Mouse (Mus musculus) embryonic facial prominence, embryonic 10.5 days (tissue): ENCODE data around the gene Gm43638. TPM values are rescaled to one million over a fixed set of nuclear protein-coding genes. Genes with fewer than 3 reads are reported as not detected.
"Not testable (repeated sequence)": the region's sequence is repeated elsewhere in the genome, so short reads cannot be mapped to it uniquely, and the experiment has no call there.

Experiments
- DNase-seq: peaks from one replicate; pipeline ENCODE4 v3.0.0-alpha.2; 2017; ENCODE audit warnings: low spot score
- H3K27ac ChIP-seq: fragments of 300-500 bp; sonication (generic); replicated peaks from 2 replicates; pipeline ENCODE4 v1.5.1; 2016; ENCODE audit warnings: mild to moderate bottlenecking
- H3K27me3 ChIP-seq: fragments of 300-500 bp; sonication (generic); replicated peaks from 2 replicates; pipeline ENCODE4 v1.6.1; 2016; ENCODE audit warnings: low read depth, mild to moderate bottlenecking; ENCODE audit not compliant: poor library complexity, severe bottlenecking
- H3K36me3 ChIP-seq: fragments of 300-500 bp; sonication (generic); replicated peaks from 2 replicates; pipeline ENCODE4 v1.6.1; 2016; ENCODE audit warnings: mild to moderate bottlenecking, moderate library complexity
- H3K4me1 ChIP-seq: fragments of 300-500 bp; sonication (generic); 2 replicates; pipeline ENCODE4 v1.6.1; 2016
- H3K4me3 ChIP-seq: fragments of 300-500 bp; sonication (generic); 2 replicates; pipeline ENCODE4 v1.5.1; 2016; ENCODE audit warnings: mild to moderate bottlenecking, moderate library complexity
- H3K9me3 ChIP-seq: fragments of 300-500 bp; sonication (generic); 2 replicates; pipeline ENCODE4 v1.6.1; 2016; ENCODE audit warnings: mild to moderate bottlenecking
- WGBS: fragments of 180-500 bp; shearing (Covaris S2); methylation state at CpG from one replicate; pipeline ENCODE4 v1.1.7; 2016; 5-methylcytosine and 5-hydroxymethylcytosine counted together
- polyA plus RNA-seq: library from polyadenylated mRNA; unstranded; fragments of >200 nt; fragmentation: Nextera tagmentation; extraction: Ambion mirVana; gene quantifications from 2 replicates; pipeline ENCODE4 v1.2.1, GENCODE M21; 2016

Gm43638 gene
- not detected in 2 replicates for polyA plus RNA-seq

DNA sequence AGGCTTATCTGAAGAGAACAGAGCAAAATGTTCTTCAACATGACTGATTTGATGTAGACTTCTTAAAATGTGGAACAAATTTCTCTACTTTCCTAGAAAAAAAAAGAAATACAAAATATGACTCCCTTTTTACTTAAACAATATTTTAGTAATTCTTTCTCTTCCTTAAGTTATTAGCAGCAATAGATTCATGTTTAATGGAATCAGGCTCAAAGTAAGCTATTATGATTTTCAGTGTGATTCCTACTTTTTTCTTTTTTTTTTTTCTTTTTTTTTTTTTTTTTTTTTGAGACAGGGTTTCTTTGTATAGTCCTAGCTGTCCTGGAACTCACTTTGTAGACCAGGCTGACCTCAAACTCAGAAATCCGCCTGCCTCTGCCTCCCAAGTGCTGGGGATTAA is at the start of gene Gm43638:
TSS of gene Gm43638 (minus strand) at position 101 of the 400 bp plus-strand sequence.
- H3K9me3 ChIP-seq, DNase-seq, H3K4me3 ChIP-seq, H3K4me1 ChIP-seq, H3K27ac ChIP-seq, H3K36me3 ChIP-seq, H3K27me3 ChIP-seq: not testable (repeated sequence)
- 79% methylated on average over 1 of the region's 1 CpGs for WGBS

GRCm38 (mm10) chr5:87535994-87536644 is 49.5 kb upstream of the Gm43638 start:
- Histone ChIP-seq H3K9me3 (no peaks in the 10 kb centered on the region), H3K36me3 (no peaks in the 10 kb centered on the region), H3K27ac (no peak overlapping the region), H3K27me3 (no peaks in the 10 kb centered on the region), H3K4me1 (no peaks in the 10 kb centered on the region), H3K4me3 (no peak overlapping the region)
- WGBS: 62% methylated on average over 4 of the region's 4 CpGs
- no peak for DNase-seq

DNA sequence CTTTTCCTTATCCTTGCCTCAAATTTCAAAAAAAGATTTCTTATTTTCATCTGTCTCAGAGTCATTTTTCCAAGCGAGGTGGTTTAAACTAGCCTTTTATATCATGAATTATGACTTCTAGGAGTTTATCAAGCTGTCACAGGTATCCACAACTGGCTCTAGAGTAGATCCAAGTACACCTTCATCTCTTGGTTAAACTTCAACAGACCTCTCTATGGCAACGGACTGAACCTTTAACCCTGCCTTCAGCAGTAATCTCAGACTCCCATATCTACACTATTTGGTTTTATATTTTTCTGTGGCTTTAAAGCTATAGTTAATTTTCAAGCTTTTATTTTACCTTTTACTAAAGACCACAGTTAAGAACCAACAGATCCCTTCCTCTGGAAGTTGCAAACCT is 45.7 kb upstream of the Gm43638 start:
- WGBS: 76% methylated on average over 2 of the region's 2 CpGs
- Histone ChIP-seq H3K36me3 (no peaks in the 10 kb centered on the region), H3K27me3 (no peaks in the 10 kb centered on the region), H3K4me3 (no peak overlapping the region), H3K9me3 (no peaks in the 10 kb centered on the region), H3K4me1 (no peaks in the 10 kb centered on the region), H3K27ac (no peak overlapping the region)
- DNase-seq: no peak

- H3K27ac ChIP-seq, H3K36me3 ChIP-seq, DNase-seq, H3K9me3 ChIP-seq, H3K4me1 ChIP-seq, H3K27me3 ChIP-seq, H3K4me3 ChIP-seq: not testable (repeated sequence)
- 89% methylated on average over 2 of the region's 2 CpGs for WGBS
Observed at GRCm38 (mm10) chr5:87523561-87523960, 37.0 kb upstream of the Gm43638 start.

- 61% methylated on average over 4 of the region's 4 CpGs for WGBS
- H3K4me3 ChIP-seq: no peak overlapping the region
- H3K36me3 ChIP-seq: no peaks in the 10 kb centered on the region
- no peak overlapping the region for H3K27ac ChIP-seq
- H3K9me3 ChIP-seq: no peaks in the 10 kb centered on the region
- no peaks in the 10 kb centered on the region for H3K27me3 ChIP-seq
- no peaks in the 10 kb centered on the region for H3K4me1 ChIP-seq
- DNase-seq: no peak
Observed at GRCm38 (mm10) chr5:87505776-87506458, 19.3 kb upstream of the Gm43638 start.

GRCm38 (mm10) chr5:87502687-87503086 is 16.1 kb upstream of the Gm43638 start:
- Histone ChIP-seq H3K36me3 (no peaks in the 10 kb centered on the region), H3K4me1 (no peaks in the 10 kb centered on the region), H3K9me3 (no peaks in the 10 kb centered on the region), H3K4me3 (no peak overlapping the region), H3K27ac (no peak overlapping the region), H3K27me3 (no peaks in the 10 kb centered on the region)
- DNase-seq: no peak
- 63% methylated on average over 1 of the region's 1 CpGs for WGBS

GRCm38 (mm10) chr5:87499341-87499740 is 12.7 kb upstream of the Gm43638 start:
- H3K27me3 ChIP-seq: no peaks in the 10 kb centered on the region
- no peak for DNase-seq
- no peaks in the 10 kb centered on the region for H3K4me1 ChIP-seq

GRCm38 (mm10) chr5:87498936-87499335 is 12.3 kb upstream of the Gm43638 start:
- no peak overlapping the region for H3K4me3 ChIP-seq
- H3K27ac ChIP-seq: no peak overlapping the region
- H3K27me3 ChIP-seq: no peaks in the 10 kb centered on the region
- no peaks in the 10 kb centered on the region for H3K9me3 ChIP-seq
- DNase-seq: no peak
- no peaks in the 10 kb centered on the region for H3K36me3 ChIP-seq
- no peaks in the 10 kb centered on the region for H3K4me1 ChIP-seq

More at GRCm38 (mm10) chr5:87499341-87499740, 12.7 kb upstream of the Gm43638 start:
- H3K27ac ChIP-seq: no peak overlapping the region
- no peak overlapping the region for H3K4me3 ChIP-seq
- H3K36me3 ChIP-seq: no peaks in the 10 kb centered on the region
- H3K9me3 ChIP-seq: no peaks in the 10 kb centered on the region

- WGBS: 91% methylated on average over 1 of the region's 1 CpGs
- Histone ChIP-seq H3K36me3 (no peaks in the 10 kb centered on the region), H3K27me3 (no peaks in the 10 kb centered on the region), H3K4me3 (no peak within 1 kb of the TSS), H3K27ac (no peak within 1 kb of the TSS), H3K9me3 (no peaks in the 10 kb centered on the region), H3K4me1 (no peaks in the 10 kb centered on the region)
- no peak for DNase-seq
Observed at GRCm38 (mm10) chr5:87490771-87491170, 4.2 kb upstream of the Gm43638 start, which contains the start of gene Ugt2a1. Ugt2a1 (minus strand) TSS chr5:87490871.

- H3K9me3 ChIP-seq: no peaks in the 10 kb centered on the region
- H3K27ac ChIP-seq: no peak within 1 kb of the TSS
- H3K36me3 ChIP-seq: no peaks in the 10 kb centered on the region
- H3K4me1 ChIP-seq: no peaks in the 10 kb centered on the region
- no peak within 1 kb of the TSS for H3K4me3 ChIP-seq
- DNase-seq: no peak
- WGBS: 84% methylated on average over 5 of the region's 5 CpGs
- no peaks in the 10 kb centered on the region for H3K27me3 ChIP-seq
Observed at GRCm38 (mm10) chr5:87482160-87482559, 4.4 kb downstream of the Gm43638 start, which contains the start of gene Ugt2a2. Ugt2a2 (minus strand) TSS chr5:87482260.

DNA sequence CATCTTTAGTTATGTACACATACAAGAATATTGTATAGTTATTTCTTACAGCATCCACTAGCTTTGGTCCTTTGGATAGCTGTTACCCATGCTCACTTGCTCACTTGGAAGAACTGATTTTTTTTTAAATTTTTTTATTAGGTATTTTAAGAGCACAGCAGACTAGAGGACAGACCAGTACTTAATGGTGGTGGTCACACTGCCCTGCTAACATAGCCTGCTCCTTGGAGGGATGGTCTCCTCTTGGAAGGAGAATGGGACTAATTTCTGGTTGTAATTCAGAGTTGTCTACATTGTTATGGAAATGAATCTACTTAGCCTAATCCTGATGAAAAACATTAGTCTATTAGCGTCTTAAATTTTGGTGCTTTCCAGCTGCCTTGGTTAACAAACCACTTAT is 27.8 kb downstream of the Gm43638 start:
- Histone ChIP-seq H3K36me3 (no peaks in the 10 kb centered on the region), H3K4me1 (no peaks in the 10 kb centered on the region), H3K4me3 (no peak overlapping the region), H3K9me3 (no peaks in the 10 kb centered on the region), H3K27ac (no peak overlapping the region), H3K27me3 (no peaks in the 10 kb centered on the region)
- 38% methylated on average over 1 of the region's 1 CpGs for WGBS
- no peak for DNase-seq

DNA sequence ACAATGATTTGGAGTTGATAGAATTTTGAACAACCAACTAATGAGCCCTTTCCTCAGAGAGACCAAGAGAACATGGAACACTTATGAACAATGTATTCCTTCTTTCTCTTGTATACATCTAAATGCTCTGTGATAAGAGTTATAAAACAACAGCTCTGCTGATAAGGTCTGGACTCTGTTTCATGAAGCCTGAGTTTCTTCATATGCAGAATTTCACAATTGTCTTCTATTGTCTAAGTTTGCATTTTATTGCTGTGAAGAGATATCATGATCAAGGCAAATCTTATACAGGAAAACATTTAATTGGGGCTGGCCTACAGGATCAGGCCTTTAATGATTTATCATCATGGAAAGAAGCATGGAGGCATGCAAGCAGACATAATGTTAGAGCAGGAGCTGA is 28.9 kb downstream of the Gm43638 start:
- Histone ChIP-seq H3K27ac (no peak overlapping the region), H3K27me3 (no peaks in the 10 kb centered on the region), H3K4me3 (no peak overlapping the region), H3K9me3 (no peaks in the 10 kb centered on the region), H3K36me3 (no peaks in the 10 kb centered on the region), H3K4me1 (no peaks in the 10 kb centered on the region)
- DNase-seq: no peak

GRCm38 (mm10) chr5:87456216-87456850 is 30.3 kb downstream of the Gm43638 start:
- Histone ChIP-seq H3K4me3 (no peak overlapping the region), H3K27me3 (no peaks in the 10 kb centered on the region), H3K9me3 (no peaks in the 10 kb centered on the region), H3K27ac (no peak overlapping the region), H3K36me3 (no peaks in the 10 kb centered on the region), H3K4me1 (no peaks in the 10 kb centered on the region)
- DNase-seq: no peak
- 92% methylated on average over 3 of the region's 3 CpGs for WGBS
